Mouse (Mus musculus): ENCODE measurements around the gene Acox2. TPM values are rescaled to one million over a fixed set of nuclear protein-coding genes. Genes with fewer than 3 reads are reported as not detected.

The Acox2 gene
- polyA plus RNA-seq, 1 experiment from 2014 or later: 1.0 TPM

DNA sequence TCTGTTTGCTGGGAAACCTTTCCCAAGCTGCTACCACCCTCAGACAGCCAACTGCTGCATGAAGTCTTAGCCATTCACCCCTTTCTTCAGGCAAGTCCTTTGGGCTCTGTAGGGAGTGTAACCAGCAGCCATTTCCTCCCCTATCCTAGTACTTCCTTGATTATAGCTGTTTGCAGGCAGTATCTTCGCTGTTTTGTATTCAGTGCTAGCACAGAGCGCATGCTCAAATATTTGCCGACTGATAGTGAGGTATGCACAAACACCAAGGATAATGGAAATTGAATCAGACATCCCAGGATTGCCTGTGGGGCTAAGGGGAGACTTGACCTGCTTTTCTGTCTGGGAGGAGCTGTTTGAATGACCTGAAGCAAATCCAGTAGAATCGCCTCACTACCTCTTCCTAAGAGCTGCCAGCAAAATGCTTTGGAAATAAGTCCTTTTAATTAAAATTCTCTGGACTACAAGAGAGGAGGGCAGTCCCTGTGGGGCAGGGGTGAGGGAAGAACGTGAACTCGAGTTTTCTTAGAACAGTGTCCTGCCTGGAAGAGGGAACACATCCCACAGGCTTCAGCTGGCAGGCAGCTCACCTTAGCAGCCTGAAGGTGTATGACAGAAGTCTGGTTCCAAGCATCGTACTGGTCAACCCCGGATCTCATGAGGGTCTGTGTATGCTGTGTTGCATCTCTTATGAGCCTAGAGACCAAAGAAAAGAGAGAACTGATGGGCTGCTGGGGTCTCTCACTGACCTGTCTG lies 15.8 kb downstream of the Acox2 start:
- H3K27ac ChIP-seq (ENCODE audit: low read depth, low read length): no peak overlapping the region
- H3K27me3 ChIP-seq (replicated peaks; ENCODE audit: control insufficient read depth, insufficient read depth, low read length): no peaks in the 10 kb centered on the region
- H3K9ac ChIP-seq (ENCODE audit: low read depth, low read length): no peak overlapping the region
- H3K36me3 ChIP-seq (ENCODE audit: control insufficient read depth, insufficient read depth, low read length): no peaks in the 10 kb centered on the region
- H3K4me2 ChIP-seq: no peak overlapping the region
- DNase-seq (ENCODE audit: low spot score) (peak; percentile 30), ATAC-seq (replicated peaks; ENCODE audit: low FRiP score) (no peak)
- H3K4me3 ChIP-seq (ENCODE audit: low read depth, low read length): no peak overlapping the region
- 64% methylated on average over 8 of the region's 8 CpGs for WGBS
- H3K4me1 ChIP-seq (replicated peaks; ENCODE audit: control insufficient read depth, insufficient read depth, low read length): no peaks in the 10 kb centered on the region
- no peaks in the 10 kb centered on the region for H3K9me3 ChIP-seq (ENCODE audit: control insufficient read depth, low read length)

DNA sequence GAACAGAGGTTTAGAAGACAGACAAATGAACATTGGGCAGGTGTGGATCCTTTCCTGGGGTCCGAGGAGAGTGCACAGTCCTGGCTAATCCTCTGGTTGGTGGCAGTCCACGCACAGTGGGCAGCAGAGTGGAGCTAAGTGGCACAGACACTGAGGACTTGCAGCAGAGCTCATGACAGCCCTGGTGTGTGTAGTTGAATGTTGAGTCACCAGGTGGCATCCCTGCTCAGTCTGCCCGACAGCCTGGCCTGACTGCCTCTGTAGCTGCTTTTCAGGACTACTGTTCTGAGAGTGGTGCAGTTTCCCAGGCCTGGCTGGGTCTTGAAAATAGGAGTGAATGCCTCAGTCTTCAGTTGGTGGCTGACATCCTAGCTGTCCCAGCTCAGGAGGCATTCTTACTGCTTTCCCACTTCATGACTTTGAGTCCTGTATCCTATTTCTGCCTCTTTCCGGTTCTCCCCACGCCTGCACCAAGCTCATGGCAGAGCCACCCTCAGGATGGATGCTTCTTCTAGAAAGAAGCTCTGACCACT lies 16.7 kb downstream of the Acox2 start:
- DNase-seq (ENCODE audit: low spot score) (peak; percentile 33), ATAC-seq (replicated peaks; ENCODE audit: low FRiP score) (peak; percentile 44)
- no peak overlapping the region for H3K4me3 ChIP-seq (ENCODE audit: low read depth, low read length)
- WGBS: 54% methylated on average over 5 of the region's 5 CpGs
- H3K4me2 ChIP-seq: no peak overlapping the region
- no peaks in the 10 kb centered on the region for H3K27me3 ChIP-seq (replicated peaks; ENCODE audit: control insufficient read depth, insufficient read depth, low read length)
- no peaks in the 10 kb centered on the region for H3K9me3 ChIP-seq (ENCODE audit: control insufficient read depth, low read length)
- no peak overlapping the region for H3K9ac ChIP-seq (ENCODE audit: low read depth, low read length)
- no peaks in the 10 kb centered on the region for H3K4me1 ChIP-seq (replicated peaks; ENCODE audit: control insufficient read depth, insufficient read depth, low read length)
- no peak overlapping the region for H3K27ac ChIP-seq (ENCODE audit: low read depth, low read length)
- H3K36me3 ChIP-seq (ENCODE audit: control insufficient read depth, insufficient read depth, low read length): no peaks in the 10 kb centered on the region

DNA sequence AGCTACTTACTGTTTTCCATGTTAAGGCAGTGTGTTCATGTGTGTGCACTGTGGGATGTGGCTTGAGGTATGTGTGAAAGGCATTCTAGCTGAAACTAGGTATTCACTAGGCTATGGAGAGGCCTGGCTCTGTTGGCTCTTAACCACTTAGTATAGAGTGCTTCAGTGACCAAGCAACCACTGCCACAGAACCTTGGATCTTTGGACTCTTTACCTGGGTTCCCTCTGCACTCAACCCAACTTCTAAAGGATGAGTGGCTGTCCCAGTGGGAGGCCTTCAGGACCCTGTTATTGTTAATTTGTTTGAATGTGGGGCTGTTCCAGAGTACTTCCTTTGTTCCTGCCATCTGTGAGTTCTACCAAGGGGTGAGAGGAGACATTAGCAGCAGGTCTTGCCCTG lies 17.3 kb downstream of the Acox2 start:
- ATAC-seq (replicated peaks; ENCODE audit: low FRiP score) (no peak), DNase-seq (ENCODE audit: low spot score) (peak; percentile 11)
- H3K9ac ChIP-seq (ENCODE audit: low read depth, low read length): no peak overlapping the region
- no peak overlapping the region for H3K4me2 ChIP-seq
- no peaks in the 10 kb centered on the region for H3K4me1 ChIP-seq (replicated peaks; ENCODE audit: control insufficient read depth, insufficient read depth, low read length)
- no peaks in the 10 kb centered on the region for H3K9me3 ChIP-seq (ENCODE audit: control insufficient read depth, low read length)
- H3K4me3 ChIP-seq (ENCODE audit: low read depth, low read length): no peak overlapping the region
- H3K27me3 ChIP-seq (replicated peaks; ENCODE audit: control insufficient read depth, insufficient read depth, low read length): no peaks in the 10 kb centered on the region
- no peak overlapping the region for H3K27ac ChIP-seq (ENCODE audit: low read depth, low read length)
- no peaks in the 10 kb centered on the region for H3K36me3 ChIP-seq (ENCODE audit: control insufficient read depth, insufficient read depth, low read length)

GRCm38 (mm10) chr14:8233252-8233651 lies 25.9 kb downstream of the Acox2 start:
- peaks cover 3% of the 10 kb centered on the region; the same call in 1 of the 2 replicates for H3K4me1 ChIP-seq (replicated peaks; ENCODE audit: control insufficient read depth, insufficient read depth, low read length)
- H3K36me3 ChIP-seq (ENCODE audit: control insufficient read depth, insufficient read depth, low read length): no peaks in the 10 kb centered on the region
- WGBS: 26% methylated on average over 1 of the region's 1 CpGs
- no peaks in the 10 kb centered on the region for H3K27me3 ChIP-seq (replicated peaks; ENCODE audit: control insufficient read depth, insufficient read depth, low read length)
- H3K9ac ChIP-seq (ENCODE audit: low read depth, low read length): no peak overlapping the region
- DNase-seq (ENCODE audit: low spot score): peak; percentile 28
- H3K4me2 ChIP-seq: no peak overlapping the region
- peak; percentile 86 for ATAC-seq (replicated peaks; ENCODE audit: low FRiP score)
- no peak overlapping the region for H3K4me3 ChIP-seq (ENCODE audit: low read depth, low read length)
- no peak overlapping the region for H3K27ac ChIP-seq (ENCODE audit: low read depth, low read length)
- no peaks in the 10 kb centered on the region for H3K9me3 ChIP-seq (ENCODE audit: control insufficient read depth, low read length)

DNA sequence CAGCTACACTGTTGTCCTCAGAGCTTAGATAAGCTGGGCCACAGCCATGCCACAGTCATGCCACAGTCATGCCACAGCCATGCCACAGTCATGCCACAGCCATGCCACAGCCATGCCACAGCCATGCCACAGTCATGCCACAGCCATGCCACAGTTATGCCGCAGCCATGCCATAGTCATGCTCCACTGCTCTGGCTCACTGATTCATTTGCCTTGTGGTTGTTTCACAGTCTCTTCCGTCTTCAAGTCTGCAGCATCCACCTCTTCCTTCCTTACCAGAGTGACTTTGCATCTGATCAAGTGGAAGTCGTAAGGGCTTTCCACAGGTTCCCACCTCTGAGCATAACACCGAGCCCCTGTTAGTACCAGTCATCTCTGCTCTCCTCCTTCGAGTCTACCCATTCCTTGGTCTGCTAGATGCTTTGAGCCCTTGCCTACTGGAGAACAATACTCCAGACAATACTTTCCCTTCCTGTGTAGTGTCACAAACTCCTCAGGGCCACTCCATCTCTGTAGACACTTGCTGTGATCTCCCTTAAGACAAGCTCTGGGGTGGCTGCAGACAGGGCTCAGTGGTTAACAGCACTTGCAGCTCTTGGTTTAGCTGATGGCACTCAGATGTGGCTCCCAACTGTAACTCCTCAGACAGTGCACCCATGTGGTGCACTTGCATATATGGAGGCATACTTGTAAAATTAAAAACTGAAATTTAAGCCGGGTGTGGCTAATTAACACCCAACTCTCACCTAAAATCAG lies 26.8 kb downstream of the Acox2 start:
- Histone ChIP-seq H3K4me2 (no peak overlapping the region), H3K36me3 (ENCODE audit: control insufficient read depth, insufficient read depth, low read length) (no peaks in the 10 kb centered on the region), H3K4me1 (replicated peaks; ENCODE audit: control insufficient read depth, insufficient read depth, low read length) (peaks cover 3% of the 10 kb centered on the region; the same call in 1 of the 2 replicates), H3K27me3 (replicated peaks; ENCODE audit: control insufficient read depth, insufficient read depth, low read length) (no peaks in the 10 kb centered on the region), H3K9me3 (ENCODE audit: control insufficient read depth, low read length) (no peaks in the 10 kb centered on the region), H3K9ac (ENCODE audit: low read depth, low read length) (no peak overlapping the region), H3K4me3 (ENCODE audit: low read depth, low read length) (no peak overlapping the region), H3K27ac (ENCODE audit: low read depth, low read length) (no peak overlapping the region)
- DNase-seq (ENCODE audit: low spot score): peak; percentile 27
- ATAC-seq (replicated peaks; ENCODE audit: low FRiP score): no peak
- 66% methylated on average over 6 of the region's 6 CpGs for WGBS

DNA sequence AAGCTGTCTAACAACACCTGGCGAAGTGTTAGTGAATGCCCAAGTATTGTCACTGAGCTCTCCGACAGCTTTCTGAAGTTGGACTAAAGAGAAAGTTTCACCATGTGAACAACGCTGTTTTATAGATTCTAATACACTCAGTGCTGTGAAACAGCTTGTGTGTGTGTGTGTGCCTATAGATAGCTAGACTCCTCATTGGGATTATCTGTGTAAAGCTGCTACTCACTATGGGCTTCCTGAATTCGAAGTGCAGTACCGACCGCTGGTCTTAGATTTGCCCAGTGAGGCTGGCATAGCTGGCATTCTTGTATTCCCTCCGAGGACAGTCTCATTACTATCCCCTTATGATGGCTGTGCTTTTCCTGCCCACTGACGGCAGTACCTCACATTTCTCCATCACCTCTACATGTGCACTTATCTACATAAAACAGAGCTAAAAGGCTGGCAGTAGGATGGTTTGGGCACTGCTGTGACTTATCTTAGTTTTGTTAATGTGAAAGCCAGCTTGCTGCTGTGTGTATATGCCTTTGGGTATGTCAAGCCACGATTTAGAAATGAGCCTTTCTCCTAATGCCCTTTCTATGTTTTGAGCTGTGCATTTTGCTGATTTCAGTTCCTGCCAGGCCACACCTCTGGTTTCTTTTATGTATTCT lies 29.7 kb downstream of the Acox2 start:
- peak; percentile 55; the same call in 1 of the 2 replicates for ATAC-seq (replicated peaks; ENCODE audit: low FRiP score)
- Histone ChIP-seq H3K4me1 (replicated peaks; ENCODE audit: control insufficient read depth, insufficient read depth, low read length) (peaks cover 3% of the 10 kb centered on the region; the same call in 1 of the 2 replicates), H3K9me3 (ENCODE audit: control insufficient read depth, low read length) (no peaks in the 10 kb centered on the region), H3K4me3 (ENCODE audit: low read depth, low read length) (no peak overlapping the region), H3K4me2 (no peak overlapping the region), H3K9ac (ENCODE audit: low read depth, low read length) (no peak overlapping the region), H3K27ac (ENCODE audit: low read depth, low read length) (no peak overlapping the region), H3K36me3 (ENCODE audit: control insufficient read depth, insufficient read depth, low read length) (no peaks in the 10 kb centered on the region), H3K27me3 (replicated peaks; ENCODE audit: control insufficient read depth, insufficient read depth, low read length) (no peaks in the 10 kb centered on the region)
- 73% methylated on average over 9 of the region's 9 CpGs for WGBS
- DNase-seq (ENCODE audit: low spot score): peak; percentile 12

GRCm38 (mm10) chr14:8224805-8225204 lies 34.3 kb downstream of the Acox2 start:
- Histone ChIP-seq H3K4me3 (ENCODE audit: low read depth, low read length) (no peak overlapping the region), H3K9ac (ENCODE audit: low read depth, low read length) (no peak overlapping the region), H3K9me3 (ENCODE audit: control insufficient read depth, low read length) (no peaks in the 10 kb centered on the region), H3K27me3 (replicated peaks; ENCODE audit: control insufficient read depth, insufficient read depth, low read length) (no peaks in the 10 kb centered on the region), H3K4me1 (replicated peaks; ENCODE audit: control insufficient read depth, insufficient read depth, low read length) (peaks cover 3% of the 10 kb centered on the region; the same call in 1 of the 2 replicates), H3K4me2 (no peak overlapping the region), H3K36me3 (ENCODE audit: control insufficient read depth, insufficient read depth, low read length) (peaks cover 4% of the 10 kb centered on the region; the same call in 1 of the 2 replicates), H3K27ac (ENCODE audit: low read depth, low read length) (no peak overlapping the region)
- no peak for DNase-seq (ENCODE audit: low spot score)
- no peak for ATAC-seq (replicated peaks; ENCODE audit: low FRiP score)
- 77% methylated on average over 2 of the region's 2 CpGs for WGBS

DNA sequence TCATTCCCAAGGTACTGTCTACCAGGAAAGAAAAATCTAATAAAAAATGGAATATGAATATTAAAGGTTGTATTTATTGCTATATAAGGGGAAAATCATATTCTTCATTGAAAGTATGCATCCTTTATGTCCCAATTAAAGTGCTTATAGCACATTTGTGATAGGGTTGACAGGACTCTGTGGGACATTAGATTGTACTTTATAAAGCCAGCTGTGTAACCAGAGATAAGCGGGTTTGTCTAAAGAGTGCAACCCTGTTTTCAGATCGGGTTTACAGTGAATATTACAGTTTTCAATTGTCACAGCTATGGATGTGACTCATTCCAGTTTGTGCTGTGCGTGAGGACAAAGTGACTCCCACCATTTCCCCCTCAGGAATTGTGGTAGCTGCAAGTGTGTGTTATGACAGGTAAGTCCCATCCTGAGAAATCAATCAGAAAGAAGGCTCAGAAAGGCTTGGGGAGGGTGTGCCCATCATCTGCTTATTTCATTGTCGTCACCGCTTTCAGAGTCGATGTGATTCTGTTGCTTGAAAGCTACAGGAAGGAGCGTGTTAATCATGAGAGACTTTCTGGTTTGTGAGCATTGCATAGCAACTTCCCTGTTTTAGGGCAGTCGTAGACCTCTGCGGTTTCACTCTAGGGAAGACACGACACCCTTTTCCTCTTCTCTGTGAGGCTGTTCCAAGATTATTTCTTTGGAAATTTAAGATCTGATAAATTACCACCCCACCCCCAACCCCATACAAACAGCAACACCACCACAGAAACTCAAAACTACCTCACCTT lies 35.5 kb downstream of the Acox2 start:
- peak; percentile 23 for DNase-seq (ENCODE audit: low spot score)
- no peaks in the 10 kb centered on the region for H3K9me3 ChIP-seq (ENCODE audit: control insufficient read depth, low read length)
- H3K27ac ChIP-seq (ENCODE audit: low read depth, low read length): no peak overlapping the region
- H3K27me3 ChIP-seq (replicated peaks; ENCODE audit: control insufficient read depth, insufficient read depth, low read length): no peaks in the 10 kb centered on the region
- peaks cover 4% of the 10 kb centered on the region; the same call in 1 of the 2 replicates for H3K36me3 ChIP-seq (ENCODE audit: control insufficient read depth, insufficient read depth, low read length)
- peak; percentile 65 for ATAC-seq (replicated peaks; ENCODE audit: low FRiP score)
- 62% methylated on average over 10 of the region's 10 CpGs for WGBS
- H3K4me3 ChIP-seq (ENCODE audit: low read depth, low read length): no peak overlapping the region
- peaks cover 3% of the 10 kb centered on the region; the same call in 1 of the 2 replicates for H3K4me1 ChIP-seq (replicated peaks; ENCODE audit: control insufficient read depth, insufficient read depth, low read length)
- peak overlapping the region; percentile 3; the same call in 1 of the 2 replicates for H3K4me2 ChIP-seq
- no peak overlapping the region for H3K9ac ChIP-seq (ENCODE audit: low read depth, low read length)

Data from liver, embryonic 11.5 days (tissue).